In the genomic region with DNA sequence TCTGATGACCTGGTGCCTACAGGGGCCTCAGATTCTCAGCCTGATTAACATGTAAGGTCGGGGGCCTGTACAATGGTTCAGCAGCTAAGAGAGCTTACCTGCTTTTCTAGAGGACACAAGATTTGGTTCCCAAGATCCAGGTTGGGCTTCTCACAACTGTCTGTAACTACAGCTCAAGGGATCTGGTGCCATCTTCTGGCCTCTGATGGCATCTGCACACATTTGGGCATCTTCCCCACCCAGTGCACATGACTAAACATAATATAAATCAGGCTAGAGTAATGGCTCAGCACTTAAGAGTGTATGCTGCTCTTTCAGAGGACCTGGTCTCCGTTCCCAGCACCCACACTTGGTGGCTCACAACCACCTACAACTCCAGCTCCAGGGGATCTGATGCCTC, we compare ENCODE assay signal across 10 mouse cellular contexts. TPM values are rescaled to one million over a fixed set of nuclear protein-coding genes. Genes with fewer than 3 reads are reported as not detected.
DNase-seq lines count a peak whose midpoint lies in the region; ATAC-seq and TF ChIP-seq lines count a peak whose summit lies in the region.
"Had no signal": no experiment of that assay in that cellular context is flagged by ENCODE, and none has a peak within 500 bp of the region (broad histone marks: within the 10 kb centered on the region; RNA-seq: fewer than 3 reads in every experiment).

No protein-coding gene starts in this region.

- peak overlapping the region; percentile 81 for H3K4me3 ChIP-seq in gastrocnemius, adult 2 months
- no peak overlapping the region for H3K4me3 ChIP-seq in C2C12 (ENCODE audit: insufficient read depth, poor library complexity, severe bottlenecking)
- no peak overlapping the region for H3K4me3 ChIP-seq in forebrain, embryonic 14.5 days (ENCODE audit: low read depth, low read length)
- no peak overlapping the region for H3K4me3 ChIP-seq in forebrain, embryonic 12.5 days (replicated peaks)
- H3K4me3 ChIP-seq: liver, embryonic 15.5 days had no signal

- peak overlapping the region; percentile 97 for H3K27ac ChIP-seq in gastrocnemius, adult 2 months
- no peak overlapping the region for H3K27ac ChIP-seq in forebrain, embryonic 14.5 days (ENCODE audit: low read depth, low read length)
- H3K27ac ChIP-seq in forebrain, embryonic 12.5 days, result no peak overlapping the region
- H3K27ac ChIP-seq: liver, embryonic 15.5 days had no signal

- 69% methylated on average over 2 of the region's 2 CpGs for WGBS in forebrain, embryonic 14.5 days
- WGBS in forebrain, embryonic 12.5 days, result 85% methylated on average over 2 of the region's 2 CpGs

- intact Hi-C loops in gastrocnemius, adult 2 months (cut with DNase I), result no loop called here

- DNase-seq in gastrocnemius, adult 2 months, result peak; percentile 63
- no peak for DNase-seq in gastrocnemius, postnatal 25 days
- DNase-seq in brain, adult 2 months (ENCODE audit: low read depth, low spot score), result peak; percentile 29
- DNase-seq in lung, postnatal 10 days, result peak; percentile 56
- DNase-seq in forebrain, embryonic 14.5 days (ENCODE audit: low spot score), result no peak
- DNase-seq in ovary, postnatal 14 days (ENCODE audit: low spot score), result no peak

- H3K27me3 ChIP-seq in C2C12 (ENCODE audit: control insufficient read depth, insufficient read depth, insufficient read length), result peaks cover 6% of the 10 kb centered on the region
- no peaks in the 10 kb centered on the region for H3K27me3 ChIP-seq in forebrain, embryonic 14.5 days (replicated peaks; ENCODE audit: control insufficient read depth, insufficient read depth, low read length)
- no peaks in the 10 kb centered on the region for H3K27me3 ChIP-seq in forebrain, embryonic 12.5 days
- H3K27me3 ChIP-seq: liver, embryonic 15.5 days had no signal

- no peaks in the 10 kb centered on the region for H3K36me3 ChIP-seq in C2C12 (ENCODE audit: control insufficient read depth, insufficient read depth)
- H3K36me3 ChIP-seq in forebrain, embryonic 14.5 days (ENCODE audit: control insufficient read depth, insufficient read depth, low read length), result no peaks in the 10 kb centered on the region
- H3K36me3 ChIP-seq in forebrain, embryonic 12.5 days (replicated peaks), result no peaks in the 10 kb centered on the region
- H3K36me3 ChIP-seq: liver, embryonic 15.5 days had no signal

- no peaks in the 10 kb centered on the region for H3K79me2 ChIP-seq in C2C12 (ENCODE audit: control insufficient read depth, insufficient read depth)

- ATAC-seq in forebrain, embryonic 14.5 days, result no peak
- ATAC-seq in forebrain, embryonic 12.5 days (ENCODE audit: low FRiP score), result no peak

- no peak overlapping the region for H3K4me2 ChIP-seq in forebrain, embryonic 14.5 days (ENCODE audit: low read length)
- H3K4me2 ChIP-seq in forebrain, embryonic 12.5 days, result no peak overlapping the region
- H3K4me2 ChIP-seq: liver, embryonic 15.5 days had no signal

- no peak overlapping the region for H3K9ac ChIP-seq in forebrain, embryonic 14.5 days (ENCODE audit: low read length)
- no peak overlapping the region for H3K9ac ChIP-seq in forebrain, embryonic 12.5 days
- H3K9ac ChIP-seq: liver, embryonic 15.5 days had no signal

- no peaks in the 10 kb centered on the region for H3K9me3 ChIP-seq in forebrain, embryonic 14.5 days (replicated peaks; ENCODE audit: control insufficient read depth, low read length)
- H3K9me3 ChIP-seq in forebrain, embryonic 12.5 days, result no peaks in the 10 kb centered on the region
- H3K9me3 ChIP-seq: liver, embryonic 15.5 days had no signal

- peak; percentile 69 for TF ChIP-seq CTCF in gastrocnemius, adult 2 months (IDR thresholded peaks at IDR 0.05)
- peak; percentile 25 for TF ChIP-seq CTCF in C2C12 (IDR thresholded peaks at IDR 0.05; ENCODE audit: control insufficient read depth, insufficient read depth, insufficient read length)

- H3K4me1 ChIP-seq in forebrain, embryonic 14.5 days (ENCODE audit: control insufficient read depth, insufficient read depth, low read length), result no peaks in the 10 kb centered on the region
- H3K4me1 ChIP-seq in forebrain, embryonic 12.5 days, result no peaks in the 10 kb centered on the region

- H3K79me3 ChIP-seq in C2C12 (ENCODE audit: low read depth), result no peaks in the 10 kb centered on the region

- no peak overlapping the region for H3ac ChIP-seq in C2C12 (ENCODE audit: control insufficient read depth, insufficient read length, low read depth)

TF ChIP-seq in C2C12, 6 proteins besides CTCF, POLR2A, EP300 and RAD21:
- no peak for TF ChIP-seq USF1 (IDR thresholded peaks at IDR 0.05; ENCODE audit: low read depth)
- no peak for TF ChIP-seq MYOG (IDR thresholded peaks at IDR 0.05; ENCODE audit: control insufficient read depth, extremely low read depth, insufficient read length)
- TF ChIP-seq CEBPB (IDR thresholded peaks at IDR 0.05; ENCODE audit: low read depth), result no peak
- TF ChIP-seq FOSL1 (IDR thresholded peaks at IDR 0.05; ENCODE audit: insufficient read depth, low read length, poor library complexity, severe bottlenecking), result no peak
- TF ChIP-seq MAX (IDR thresholded peaks at IDR 0.05), result no peak
- TF ChIP-seq MYOD1 (IDR thresholded peaks at IDR 0.05; ENCODE audit: control insufficient read depth, insufficient read length, low read depth), result no peak

RNA-seq across cellular contexts. Expression of a gene that starts 3.5 kb away (rescaled TPM):
- total RNA-seq in gastrocnemius, adult 2 months (2021), result 100 to 1,000 TPM; 238 to 380 TPM
- total RNA-seq in gastrocnemius, postnatal 25 days (2021), result 100 to 1,000 TPM; 213 to 256 TPM
- 0.14 TPM for polyA plus RNA-seq in C2C12 (2012; fragmentation: generic; extraction: Trizol)
- polyA plus RNA-seq in forebrain, embryonic 14.5 days (2014; fragmentation: Nextera tagmentation; extraction: Ambion mirVana), result 0.04 and 0.06 TPM in 2 replicates
- polyA plus RNA-seq in forebrain, embryonic 12.5 days (2016; fragmentation: Nextera tagmentation; extraction: Ambion mirVana), result 0.08 TPM in 2 replicates

RNA-seq across cellular contexts. Expression of a gene that starts 53.7 kb away (rescaled TPM):
- under 1 TPM; 0.26 to 0.47 TPM for total RNA-seq in gastrocnemius, adult 2 months (2021)
- under 1 TPM; 0.19 to 0.20 TPM for total RNA-seq in gastrocnemius, postnatal 25 days (2021)
- polyA plus RNA-seq in C2C12 (2012; fragmentation: generic; extraction: Trizol), result 0.01 TPM
- not detected in 2 replicates for polyA plus RNA-seq in forebrain, embryonic 14.5 days (2014; fragmentation: Nextera tagmentation; extraction: Ambion mirVana)
- polyA plus RNA-seq in forebrain, embryonic 12.5 days (2016; fragmentation: Nextera tagmentation; extraction: Ambion mirVana), result not detected in 2 replicates
- polyA plus RNA-seq: stomach, embryonic 14.5 days had no signal

Comparison
In these comparisons a context has a peak if more than half of its experiments do, and no peak if none do; other contexts are left out.
1. DNase-seq: peak in gastrocnemius, adult 2 months (single experiment), brain, adult 2 months (single experiment) and lung, postnatal 10 days (single experiment); none in gastrocnemius, postnatal 25 days (single experiment), forebrain, embryonic 14.5 days (single experiment) and ovary, postnatal 14 days (single experiment).